Mouse (Mus musculus): Measurements from ENCODE around the gene Hlcs. TPM values are rescaled to one million over a fixed set of nuclear protein-coding genes. Genes with fewer than 3 reads are reported as not detected.
A peak's percentile ranks its signal among the peaks of the same experiment; 100 is the strongest.
"Not testable (repeated sequence)": the region's sequence is repeated elsewhere in the genome, so short reads cannot be mapped to it uniquely, and the experiment has no call there.

Hlcs gene
- 10 to 100 TPM; 16.8 to 17.7 TPM for total RNA-seq (2021)
- long read RNA-seq, experiment 1, partial matches to known transcripts, result 0 of 6 reads
- long read RNA-seq, experiment 1, other reads (novel, unspliced or antisense), result 4 of 6 reads
- long read RNA-seq, experiment 2, full-length matches to known transcripts, result 5 of 9 reads
- long read RNA-seq, experiment 2, partial matches to known transcripts, result 1 of 9 reads
- long read RNA-seq, experiment 2, other reads (novel, unspliced or antisense), result 3 of 9 reads

GRCm38 (mm10) chr16:94313229-94314030 is at the start of gene Hlcs:
Hlcs (minus strand) TSS chr16:94313571.
- DNase-seq (ENCODE audit: low spot score in 2 of 2), result peak; percentile 97 to 98

GRCm38 (mm10) chr16:94362174-94362873 is 49.0 kb upstream of the Hlcs start:
- DNase-seq (ENCODE audit: low spot score in 2 of 2), result peak; percentile 84 to 86

- DNase-seq (ENCODE audit: low spot score in 2 of 2), result no peak
Observed at GRCm38 (mm10) chr16:94360578-94361350, 47.4 kb upstream of the Hlcs start.

GRCm38 (mm10) chr16:94358091-94358490 is 44.7 kb upstream of the Hlcs start:
- no peak for DNase-seq (ENCODE audit: low spot score in 2 of 2)

GRCm38 (mm10) chr16:94356776-94357494 is 43.6 kb upstream of the Hlcs start:
- no peak for DNase-seq (ENCODE audit: low spot score in 2 of 2)

GRCm38 (mm10) chr16:94356046-94356445 is 42.7 kb upstream of the Hlcs start:
- DNase-seq (ENCODE audit: low spot score in 2 of 2), result no peak

GRCm38 (mm10) chr16:94354450-94354849 is 41.1 kb upstream of the Hlcs start:
- peak in 1 of 2 experiments; percentile 41 for DNase-seq (ENCODE audit: low spot score in 2 of 2)

GRCm38 (mm10) chr16:94350287-94350677 is 36.9 kb upstream of the Hlcs start:
- DNase-seq (ENCODE audit: low spot score in 2 of 2), result no peak

- DNase-seq (ENCODE audit: low spot score in 2 of 2), result no peak
Observed at GRCm38 (mm10) chr16:94349588-94350286, 36.4 kb upstream of the Hlcs start.

- DNase-seq (ENCODE audit: low spot score in 2 of 2), result no peak
Observed at GRCm38 (mm10) chr16:94348779-94349178, 35.4 kb upstream of the Hlcs start.

GRCm38 (mm10) chr16:94347080-94347731 is 33.8 kb upstream of the Hlcs start:
- DNase-seq (ENCODE audit: low spot score in 2 of 2), result no peak

- DNase-seq (ENCODE audit: low spot score in 2 of 2), result no peak
Observed at GRCm38 (mm10) chr16:94345733-94346132, 32.4 kb upstream of the Hlcs start.

GRCm38 (mm10) chr16:94339164-94340160 is 26.1 kb upstream of the Hlcs start:
- not testable (repeated sequence) for DNase-seq (ENCODE audit: low spot score in 2 of 2)

- DNase-seq (ENCODE audit: low spot score in 2 of 2), result no peak
Observed at GRCm38 (mm10) chr16:94335656-94336055, 22.3 kb upstream of the Hlcs start.

- peak; percentile 56 to 72 for DNase-seq (ENCODE audit: low spot score in 2 of 2)
Observed at GRCm38 (mm10) chr16:94331886-94332252, 18.5 kb upstream of the Hlcs start.

GRCm38 (mm10) chr16:94331233-94331885 is 18.0 kb upstream of the Hlcs start:
- DNase-seq (ENCODE audit: low spot score in 2 of 2), result no peak

GRCm38 (mm10) chr16:94330429-94330828 is 17.1 kb upstream of the Hlcs start:
- DNase-seq (ENCODE audit: low spot score in 2 of 2), result no peak
